Mouse (Mus musculus) megakaryocyte, embryonic 14.5 days (primary cell): ENCODE measurements around the gene Igsf23.

ENCODE experiments used
- FLI1 ChIP-seq: IDR thresholded peaks from 2 replicates; pipeline ENCODE4 v1.6.1; 2012; ENCODE audit warnings: low read length, inconsistent platforms, mixed read lengths
- GATA1 ChIP-seq: IDR thresholded peaks from 3 replicates; pipeline ENCODE4 v1.6.1; 2012; ENCODE audit warnings: mixed read lengths, low read length, inconsistent platforms, borderline replicate concordance

DNA sequence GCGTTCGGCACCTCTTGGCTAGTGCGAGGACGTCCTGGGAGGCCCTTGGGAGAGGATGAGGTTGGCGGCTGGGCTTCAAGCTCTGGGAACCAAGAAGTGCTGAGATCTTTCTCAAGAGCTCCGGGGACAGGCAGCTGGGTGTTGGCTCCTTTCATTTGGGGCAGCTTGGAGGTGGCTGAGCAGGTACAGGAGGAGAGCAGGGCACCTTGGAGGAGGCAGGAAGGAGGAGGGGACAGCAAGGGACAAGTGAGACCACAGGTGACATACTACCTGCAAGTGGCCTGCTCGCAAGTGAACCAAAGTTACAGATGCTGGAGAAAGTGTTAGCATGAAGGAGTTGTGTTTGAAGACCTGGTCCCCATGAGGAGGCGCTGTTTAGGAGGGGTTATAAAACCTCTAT is 5.8 kb downstream of the Igsf23 start:
- TF ChIP-seq GATA1 (no peak), FLI1 (no peak)
